ENCODE assay signal across 12 mouse cellular contexts in the genomic region with DNA sequence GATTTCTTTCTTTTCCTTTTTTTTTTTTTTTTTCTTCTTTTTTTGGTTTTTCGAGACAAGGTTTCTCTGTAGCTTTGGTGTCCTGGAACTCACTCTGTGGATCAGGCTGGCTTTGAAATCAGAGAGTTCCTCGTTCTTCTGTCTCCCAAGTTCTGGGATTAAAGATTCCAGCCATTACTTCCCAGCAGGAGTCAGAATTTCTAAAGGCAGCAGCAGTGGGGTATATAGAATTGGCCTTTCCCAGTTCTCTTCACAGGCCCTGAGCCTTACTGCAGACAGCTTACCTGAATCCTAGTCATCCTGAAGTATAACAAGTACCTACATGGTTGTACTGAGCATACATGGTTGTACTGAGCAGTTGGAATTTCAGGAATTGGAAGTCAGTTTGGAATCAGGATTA. TPM values are rescaled to one million over a fixed set of nuclear protein-coding genes. Genes with fewer than 3 reads are reported as not detected.
DNase-seq lines count a peak whose midpoint lies in the region; ATAC-seq and TF ChIP-seq lines count a peak whose summit lies in the region.
"Had no signal": no experiment of that assay in that cellular context is flagged by ENCODE, and none has a peak within 500 bp of the region (broad histone marks: within the 10 kb centered on the region; RNA-seq: fewer than 3 reads in every experiment).

No protein-coding gene starts in this region.

- WGBS in hindbrain, embryonic 10.5 days = 29% methylated on average over 2 of the region's 2 CpGs
- 42% methylated on average over 2 of the region's 2 CpGs for WGBS in hindbrain, embryonic 11.5 days
- WGBS in liver, embryonic 12.5 days (ENCODE audit: insufficient replicate concordance) = 43% methylated on average over 2 of the region's 2 CpGs

- no peak overlapping the region for H3K27ac ChIP-seq in hindbrain, embryonic 10.5 days
- H3K27ac ChIP-seq in hindbrain, embryonic 11.5 days (ENCODE audit: low read depth, low read length) = no peak overlapping the region
- no peak overlapping the region for H3K27ac ChIP-seq in ES-Bruce4 (ENCODE audit: insufficient read depth, low read length)
- H3K27ac ChIP-seq in liver, embryonic 12.5 days = peak overlapping the region; percentile 96

- no peak overlapping the region for H3K4me2 ChIP-seq in hindbrain, embryonic 11.5 days (replicated peaks; ENCODE audit: low read depth, low read length)
- H3K4me2 ChIP-seq in liver, embryonic 12.5 days = peak overlapping the region; percentile 94

- TF ChIP-seq EP300 in ES-Bruce4 (IDR thresholded peaks at IDR 0.05; ENCODE audit: insufficient read depth, low read depth, low read length) = no peak

- H3K36me3 ChIP-seq in hindbrain, embryonic 10.5 days = peaks cover 11% of the 10 kb centered on the region
- H3K36me3 ChIP-seq in hindbrain, embryonic 11.5 days (ENCODE audit: control insufficient read depth, insufficient read depth, low read length) = no peaks in the 10 kb centered on the region
- H3K36me3 ChIP-seq in E14TG2a.4 (ENCODE audit: insufficient read depth, low read length) (peaks cover 44% of the 10 kb centered on the region), ES-Bruce4 (ENCODE audit: control insufficient read depth, insufficient read depth, low read length, poor library complexity, severe bottlenecking) (peaks cover 30% of the 10 kb centered on the region)
- peaks cover 25% of the 10 kb centered on the region for H3K36me3 ChIP-seq in liver, embryonic 12.5 days

- H3K9me3 ChIP-seq in hindbrain, embryonic 10.5 days = no peaks in the 10 kb centered on the region
- H3K9me3 ChIP-seq in hindbrain, embryonic 11.5 days (ENCODE audit: control insufficient read depth, low read length) = no peaks in the 10 kb centered on the region
- H3K9me3 ChIP-seq in E14TG2a.4 (ENCODE audit: low read length) (no peaks in the 10 kb centered on the region), ES-Bruce4 (replicated peaks; ENCODE audit: control insufficient read depth, insufficient read depth, low read length, poor library complexity, severe bottlenecking) (no peaks in the 10 kb centered on the region)
- no peaks in the 10 kb centered on the region for H3K9me3 ChIP-seq in liver, embryonic 12.5 days (replicated peaks)

- no peak for DNase-seq in hindbrain, embryonic 10.5 days (ENCODE audit: low spot score)
- no peak for DNase-seq in hindbrain, embryonic 11.5 days (ENCODE audit: low spot score)
- DNase-seq in gastrocnemius, adult 8-10 months (ENCODE audit: low spot score in 2 of 2) = no peak
- DNase-seq: adrenal gland, adult 2 months; cerebellum, adult 2 months; kidney, postnatal 36 days; spleen, adult 18-20 months; thymus, postnatal 25 days had no signal

- H3K4me3 ChIP-seq in hindbrain, embryonic 10.5 days = 0 out of 2 replicates have a peak overlapping the region, but pooled peaks have one; percentile 3
- no peak overlapping the region for H3K4me3 ChIP-seq in hindbrain, embryonic 11.5 days (ENCODE audit: low read depth, low read length)
- H3K4me3 ChIP-seq in E14TG2a.4 (replicated peaks; ENCODE audit: low read length) (peak overlapping the region; percentile 95), ES-Bruce4 (ENCODE audit: low read depth, low read length) (peak overlapping the region; percentile 80)
- peak overlapping the region; percentile 93 for H3K4me3 ChIP-seq in liver, embryonic 12.5 days

- H3K27me3 ChIP-seq in hindbrain, embryonic 10.5 days (ENCODE audit: insufficient read depth, poor library complexity, severe bottlenecking) = no peaks in the 10 kb centered on the region
- H3K27me3 ChIP-seq in hindbrain, embryonic 11.5 days (ENCODE audit: control insufficient read depth, insufficient read depth, low read length) = no peaks in the 10 kb centered on the region; the same call in 1 of the 2 replicates
- H3K27me3 ChIP-seq in E14TG2a.4 (ENCODE audit: insufficient read depth, low read length) (no peaks in the 10 kb centered on the region), ES-Bruce4 (ENCODE audit: control insufficient read depth, insufficient read depth, low read length, poor library complexity, severe bottlenecking) (no peaks in the 10 kb centered on the region)
- H3K27me3 ChIP-seq in liver, embryonic 12.5 days (replicated peaks) = no peaks in the 10 kb centered on the region

- H3K9ac ChIP-seq in hindbrain, embryonic 11.5 days (ENCODE audit: low read depth, low read length) = no peak overlapping the region
- peak overlapping the region; percentile 73 for H3K9ac ChIP-seq in ES-Bruce4 (ENCODE audit: low read depth, poor library complexity, severe bottlenecking)
- peak overlapping the region; percentile 98 for H3K9ac ChIP-seq in liver, embryonic 12.5 days

- H3K4me1 ChIP-seq in hindbrain, embryonic 10.5 days (replicated peaks) = peaks cover 26% of the 10 kb centered on the region
- peaks cover 4% of the 10 kb centered on the region; the same call in 1 of the 2 replicates for H3K4me1 ChIP-seq in hindbrain, embryonic 11.5 days (replicated peaks; ENCODE audit: control insufficient read depth, insufficient read depth, low read length)
- peaks cover 74% of the 10 kb centered on the region for H3K4me1 ChIP-seq in E14TG2a.4 (replicated peaks; ENCODE audit: low read depth, low read length)
- H3K4me1 ChIP-seq in ES-Bruce4 (ENCODE audit: control insufficient read depth, insufficient read depth, low read length) = no peaks in the 10 kb centered on the region
- peaks cover 69% of the 10 kb centered on the region for H3K4me1 ChIP-seq in liver, embryonic 12.5 days

- no peak for TF ChIP-seq POLR2A in ES-Bruce4 (IDR thresholded peaks at IDR 0.05; ENCODE audit: insufficient read depth, low read length)

- TF ChIP-seq CTCF in E14TG2a.4 (conservative IDR thresholded peaks at IDR 0.05; ENCODE audit: low read length) = no peak
- no peak for TF ChIP-seq CTCF in ES-Bruce4 (IDR thresholded peaks at IDR 0.05; ENCODE audit: low read depth, low read length)

- no peak for ATAC-seq in hindbrain, embryonic 11.5 days (ENCODE audit: low FRiP score)
- no peak for ATAC-seq in liver, embryonic 12.5 days
- ATAC-seq in megakaryocyte progenitor cell, adult 5-6 weeks (replicated peaks; ENCODE audit: poor library complexity) = no peak

RNA-seq across cellular contexts. Expression of a gene that starts 1.8 kb away (rescaled TPM):
- polyA plus RNA-seq in hindbrain, embryonic 10.5 days (2016; fragmentation: Nextera tagmentation; extraction: Ambion mirVana) = 34.5 and 56.1 TPM in 2 replicates
- polyA plus RNA-seq in hindbrain, embryonic 11.5 days (2014; fragmentation: Nextera tagmentation; extraction: Ambion mirVana) = 29.8 and 31.0 TPM in 2 replicates
- 144 and 162 TPM in 2 replicates for polyA plus RNA-seq in ES-Bruce4 (2011; ENCODE audit: insufficient read depth, insufficient read length, low read depth, missing spikeins)
- 70.0 and 70.5 TPM in 2 replicates for polyA plus RNA-seq in liver, embryonic 12.5 days (2016; fragmentation: Nextera tagmentation; extraction: Ambion mirVana)
- 25.9 and 26.5 TPM in 2 replicates for total RNA-seq in megakaryocyte progenitor cell, adult 5-6 weeks (2015)
- total RNA-seq in megakaryocyte progenitor cell, adult 5-6 weeks (2017) = 54.9 and 79.0 TPM in 2 replicates
- total RNA-seq in gastrocnemius, adult 8-10 months (2022) = 10 to 100 TPM; 60.8 to 70.6 (median 68.1) TPM
